Mouse (Mus musculus) hindbrain, postnatal 0 days (tissue): ENCODE measurements around the gene Mob2. TPM values are rescaled to one million over a fixed set of nuclear protein-coding genes. Genes with fewer than 3 reads are reported as not detected.
A peak's percentile ranks its signal among the peaks of the same experiment; 100 is the strongest.

ENCODE experiments used
- ATAC-seq: fragments of 200-750 bp; cut with Nextera tagmentation; 2 replicates; pipeline ENCODE4 v1.8.0; 2017; ENCODE audit warnings: mild to moderate bottlenecking, moderate TSS enrichment, moderate library complexity
- DNase-seq: peaks from one replicate; pipeline ENCODE4 v3.0.0-alpha.2; 2015; ENCODE audit warnings: low spot score
- H3K27ac ChIP-seq: fragments of 300-500 bp; sonication (generic); 2 replicates; pipeline ENCODE4 v1.5.1; 2014; ENCODE audit warnings: mild to moderate bottlenecking
- H3K27me3 ChIP-seq: fragments of 300-500 bp; sonication (generic); 2 replicates; pipeline ENCODE4 v1.6.1; 2014; ENCODE audit warnings: low read length, mixed read lengths; ENCODE audit not compliant: insufficient read depth
- H3K36me3 ChIP-seq: fragments of 300-500 bp; sonication (generic); 2 replicates; pipeline ENCODE4 v1.6.1; 2014; ENCODE audit warnings: low read length, mixed read lengths; ENCODE audit not compliant: insufficient read depth
- H3K4me1 ChIP-seq: fragments of 300-500 bp; sonication (generic); 2 replicates; pipeline ENCODE4 v1.6.1; 2014; ENCODE audit warnings: antibody characterized with exemption, low read length, mixed read lengths; ENCODE audit not compliant: insufficient read depth
- H3K4me2 ChIP-seq: fragments of 300-500 bp; sonication (generic); 2 replicates; pipeline ENCODE4 v1.6.1; 2014; ENCODE audit warnings: low read depth, mild to moderate bottlenecking, low read length, moderate library complexity, mixed read lengths
- H3K4me3 ChIP-seq: fragments of 300-500 bp; sonication (generic); 2 replicates; pipeline ENCODE4 v1.5.1; 2014; ENCODE audit warnings: low read length
- H3K9ac ChIP-seq: fragments of 300-500 bp; sonication (generic); replicated peaks from 2 replicates; pipeline ENCODE4 v1.6.1; 2014; ENCODE audit warnings: mild to moderate bottlenecking, low read length, moderate library complexity, mixed read lengths
- H3K9me3 ChIP-seq: fragments of 300-500 bp; sonication (generic); 2 replicates; pipeline ENCODE4 v1.6.1; 2016; ENCODE audit warnings: low read length, mixed read lengths
- CTCF ChIP-seq: IDR thresholded peaks from 2 replicates; pipeline ENCODE4 v1.5.1; 2016; ENCODE audit warnings: antibody characterized with exemption, control low read depth, low read depth
- WGBS: fragments of 180-500 bp; shearing (Covaris S2); extraction: QIAGEN DNeasy Blood & Tissue Kit; methylation state at CpG from one replicate; pipeline ENCODE4 v1.1.7; 2014; 5-methylcytosine and 5-hydroxymethylcytosine counted together
- polyA plus RNA-seq: library from polyadenylated mRNA; unstranded; fragments of >200 nt; fragmentation: Nextera tagmentation; extraction: Ambion mirVana; gene quantifications from 2 replicates; pipeline ENCODE4 v1.2.1, GENCODE M21; 2015
- total RNA-seq: library from RNA; depleted of rRNA; stranded (reverse); fragments of >200 nt; gene quantifications from 2 replicates; pipeline ENCODE4 v1.2.3, GENCODE M21; 2014

The Mob2 gene
- total and polyA plus RNA-seq, 2 experiments from 2014 or later = 41.1 to 44.1 TPM

DNA sequence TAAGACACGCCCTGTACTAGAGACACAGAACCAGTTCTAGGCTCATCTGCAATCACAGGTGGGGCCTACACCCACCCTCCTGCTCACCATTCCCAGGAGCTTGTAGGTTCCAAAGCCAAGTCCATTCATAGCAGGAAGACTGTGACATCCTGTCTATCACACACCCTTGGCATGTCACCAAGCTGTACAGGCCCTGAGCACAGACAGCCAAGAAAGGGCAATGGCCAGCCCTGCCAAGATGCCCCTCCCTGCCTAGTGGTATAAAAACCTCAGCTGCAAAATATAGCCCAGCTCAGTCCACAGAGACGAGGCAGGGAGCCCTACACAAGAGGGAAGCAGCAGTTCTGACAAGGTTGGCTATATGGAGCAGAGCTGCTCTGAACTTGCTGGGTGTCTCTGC is 26.7 kb downstream of the Mob2 start:
- DNase-seq = peak; percentile 16
- Histone ChIP-seq H3K27ac (no peak overlapping the region), H3K9me3 (no peaks in the 10 kb centered on the region), H3K4me3 (no peak overlapping the region), H3K36me3 (no peaks in the 10 kb centered on the region), H3K4me2 (no peak overlapping the region), H3K27me3 (no peaks in the 10 kb centered on the region), H3K4me1 (no peaks in the 10 kb centered on the region), H3K9ac (no peak overlapping the region)
- no peak for TF ChIP-seq CTCF
- WGBS = 66% methylated on average over 2 of the region's 2 CpGs
- no peak; the same call in 1 of the 2 replicates for ATAC-seq

DNA sequence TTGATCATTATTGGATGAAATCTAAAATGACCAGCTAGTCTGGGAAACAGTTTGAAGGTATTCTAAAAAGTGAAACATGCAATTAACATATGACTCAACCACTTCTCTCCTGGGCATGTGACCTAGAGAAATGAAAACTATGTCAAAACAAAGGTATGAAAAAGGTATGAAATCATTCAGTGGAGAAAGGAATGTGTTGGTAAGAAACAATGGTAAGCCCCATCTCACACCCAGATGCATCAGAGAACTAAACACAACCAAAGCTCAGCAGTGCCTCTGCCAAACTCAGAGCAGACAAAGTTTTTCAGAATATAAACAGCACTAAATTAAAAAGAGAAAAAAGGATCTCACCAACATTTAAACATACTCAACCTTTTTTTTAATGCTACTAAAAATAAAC is 30.8 kb downstream of the Mob2 start:
- no peak for TF ChIP-seq CTCF
- no peaks in the 10 kb centered on the region for H3K27me3 ChIP-seq
- H3K4me3 ChIP-seq = no peak overlapping the region
- H3K9ac ChIP-seq = no peak overlapping the region
- ATAC-seq (no peak), DNase-seq (no peak)
- H3K9me3 ChIP-seq = no peaks in the 10 kb centered on the region
- no peaks in the 10 kb centered on the region for H3K36me3 ChIP-seq
- no peak overlapping the region for H3K27ac ChIP-seq
- 0 out of 2 replicates have a peak, but pooled peaks cover 6% of the 10 kb centered on the region for H3K4me1 ChIP-seq
- H3K4me2 ChIP-seq = no peak overlapping the region

DNA sequence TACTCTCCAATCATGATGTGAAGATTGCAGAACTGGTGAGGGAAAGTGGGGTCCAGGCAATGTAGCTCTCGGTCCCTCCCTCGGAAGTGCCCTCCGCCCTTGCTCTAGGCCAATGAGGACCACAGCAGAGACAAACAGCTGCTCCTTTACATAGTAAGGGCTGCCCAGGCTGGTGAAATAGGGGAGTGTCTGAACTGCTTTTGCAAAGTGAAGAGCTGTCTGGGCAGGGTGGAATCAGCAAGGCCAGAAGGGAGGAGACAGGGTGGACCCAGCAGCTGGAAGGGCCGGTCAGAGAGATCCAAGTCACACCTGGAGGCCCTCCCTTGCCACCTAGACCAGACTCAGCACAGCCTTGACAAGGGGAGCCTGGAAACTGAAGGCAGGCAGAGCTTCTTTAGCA is 34.9 kb downstream of the Mob2 start:
- no peak overlapping the region for H3K27ac ChIP-seq
- WGBS = 80% methylated on average over 4 of the region's 4 CpGs
- no peaks in the 10 kb centered on the region for H3K27me3 ChIP-seq
- DNase-seq (no peak), ATAC-seq (no peak)
- H3K36me3 ChIP-seq = no peaks in the 10 kb centered on the region
- H3K4me2 ChIP-seq = no peak overlapping the region
- H3K4me1 ChIP-seq = 0 out of 2 replicates have a peak, but pooled peaks cover 6% of the 10 kb centered on the region
- H3K9ac ChIP-seq = no peak overlapping the region
- no peak for TF ChIP-seq CTCF
- H3K9me3 ChIP-seq = no peaks in the 10 kb centered on the region
- no peak overlapping the region for H3K4me3 ChIP-seq

- ATAC-seq (no peak), DNase-seq (peak; percentile 44)
- WGBS = 35% methylated on average over 2 of the region's 2 CpGs
- Histone ChIP-seq H3K9me3 (no peaks in the 10 kb centered on the region), H3K9ac (no peak overlapping the region), H3K27ac (no peak overlapping the region), H3K4me2 (no peak overlapping the region), H3K36me3 (no peaks in the 10 kb centered on the region), H3K27me3 (no peaks in the 10 kb centered on the region), H3K4me3 (no peak overlapping the region), H3K4me1 (0 out of 2 replicates have a peak, but pooled peaks cover 6% of the 10 kb centered on the region)
- TF ChIP-seq CTCF = no peak
Observed at GRCm38 (mm10) chr7:142025196-142025595, 35.7 kb downstream of the Mob2 start.

DNA sequence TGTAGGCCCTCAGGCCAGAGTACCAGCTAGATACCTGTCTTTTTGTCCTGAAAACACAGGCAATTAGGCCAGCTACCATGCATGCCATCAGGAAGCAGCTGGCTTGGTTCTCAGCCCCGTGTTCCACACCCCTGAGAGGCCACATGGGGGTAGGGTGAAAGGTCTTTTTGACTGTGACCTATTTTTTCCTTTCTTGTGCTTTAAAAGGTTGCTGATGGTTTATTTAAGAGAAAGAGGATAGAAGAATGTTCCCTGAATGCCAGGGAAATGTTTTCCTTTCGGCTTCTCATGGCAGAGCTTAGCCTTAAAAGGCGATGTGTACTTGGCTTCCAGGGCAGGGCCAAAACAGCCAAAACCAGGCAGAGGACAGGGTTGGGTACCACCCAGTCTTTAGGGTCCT is 40.0 kb downstream of the Mob2 start:
- peak overlapping the region; percentile 32; the same call in 1 of the 2 replicates for H3K27ac ChIP-seq
- H3K4me1 ChIP-seq = 0 out of 2 replicates have a peak, but pooled peaks cover 2% of the 10 kb centered on the region
- H3K27me3 ChIP-seq = no peaks in the 10 kb centered on the region
- ATAC-seq (no peak), DNase-seq (no peak)
- H3K9ac ChIP-seq = no peak overlapping the region
- no peaks in the 10 kb centered on the region for H3K36me3 ChIP-seq
- no peak overlapping the region for H3K4me2 ChIP-seq
- 63% methylated on average over 3 of the region's 3 CpGs for WGBS
- no peak for TF ChIP-seq CTCF
- H3K9me3 ChIP-seq = no peaks in the 10 kb centered on the region
- no peak overlapping the region for H3K4me3 ChIP-seq

GRCm38 (mm10) chr7:142019699-142020098 is 41.2 kb downstream of the Mob2 start:
- no peak for ATAC-seq
- WGBS = 62% methylated on average over 2 of the region's 2 CpGs
- no peak overlapping the region for H3K4me3 ChIP-seq
- H3K9me3 ChIP-seq = no peaks in the 10 kb centered on the region
- no peak overlapping the region for H3K4me2 ChIP-seq
- H3K27ac ChIP-seq = no peak overlapping the region
- H3K9ac ChIP-seq = no peak overlapping the region
- no peak for DNase-seq
- H3K36me3 ChIP-seq = peaks cover 7% of the 10 kb centered on the region; the same call in 1 of the 2 replicates
- peak; percentile 41 for TF ChIP-seq CTCF
- no peaks in the 10 kb centered on the region for H3K4me1 ChIP-seq
- H3K27me3 ChIP-seq = no peaks in the 10 kb centered on the region

- no peak overlapping the region for H3K9ac ChIP-seq
- H3K36me3 ChIP-seq = peaks cover 11% of the 10 kb centered on the region; the same call in 1 of the 2 replicates
- DNase-seq (peak; percentile 74), ATAC-seq (0 out of 2 replicates have a peak, but pooled peaks have one; percentile 63)
- peak; percentile 78 for TF ChIP-seq CTCF
- H3K4me2 ChIP-seq = no peak overlapping the region
- H3K27me3 ChIP-seq = no peaks in the 10 kb centered on the region
- 50% methylated on average over 1 of the region's 1 CpGs for WGBS
- H3K27ac ChIP-seq = no peak overlapping the region
- H3K4me1 ChIP-seq = no peaks in the 10 kb centered on the region
- no peak overlapping the region for H3K4me3 ChIP-seq
- no peaks in the 10 kb centered on the region for H3K9me3 ChIP-seq
Observed at GRCm38 (mm10) chr7:142016562-142016961, 44.3 kb downstream of the Mob2 start.
